Mouse (Mus musculus): Measurements from ENCODE around the gene Spred3.
A peak's percentile ranks its signal among the peaks of the same experiment; 100 is the strongest.
"Not testable (repeated sequence)": the region's sequence is repeated elsewhere in the genome, so short reads cannot be mapped to it uniquely, and the experiment has no call there.

Spred3 gene

DNA sequence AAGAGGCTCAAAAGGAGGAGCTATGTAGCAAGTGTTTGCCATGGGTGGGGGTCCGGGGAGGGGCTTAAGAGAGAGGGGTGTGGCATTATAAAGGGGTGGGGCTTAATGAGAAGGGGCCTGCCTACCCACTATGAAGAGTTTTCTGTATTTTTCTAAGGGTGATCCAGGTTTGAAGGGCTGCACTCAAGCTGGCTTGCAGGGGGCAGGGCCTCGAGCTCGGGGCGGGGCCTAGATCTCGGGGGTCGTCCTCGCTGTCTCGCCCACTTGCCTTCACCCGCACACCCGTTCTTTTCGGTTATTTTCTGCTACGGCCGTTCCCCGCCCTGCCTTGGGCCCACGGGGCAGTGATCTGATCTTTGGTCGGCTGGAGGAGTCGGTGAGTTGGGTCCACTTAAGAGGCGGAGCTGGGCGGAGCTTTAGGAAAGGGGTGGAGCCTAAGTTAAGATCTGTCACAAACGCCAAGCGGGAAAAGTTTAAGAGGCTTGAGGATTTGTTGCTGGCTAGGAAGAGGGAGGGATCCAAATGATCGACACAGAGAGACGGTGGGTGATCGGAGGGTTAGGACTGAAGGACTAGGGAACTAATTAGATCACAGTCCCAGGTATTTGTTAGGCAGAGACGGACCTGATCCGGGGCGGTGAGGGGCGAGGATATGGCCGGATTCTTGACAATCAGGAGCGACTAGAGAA, at the start of gene Spred3, which contains the start of gene Ggn:
TSS of gene Spred3 (minus strand) at position 346 of the 689 bp plus-strand sequence.
TSS of gene Ggn (plus strand) at position 145 of the 689 bp plus-strand sequence.
- DNase-seq (ENCODE audit: low spot score): peak; percentile 76

DNA sequence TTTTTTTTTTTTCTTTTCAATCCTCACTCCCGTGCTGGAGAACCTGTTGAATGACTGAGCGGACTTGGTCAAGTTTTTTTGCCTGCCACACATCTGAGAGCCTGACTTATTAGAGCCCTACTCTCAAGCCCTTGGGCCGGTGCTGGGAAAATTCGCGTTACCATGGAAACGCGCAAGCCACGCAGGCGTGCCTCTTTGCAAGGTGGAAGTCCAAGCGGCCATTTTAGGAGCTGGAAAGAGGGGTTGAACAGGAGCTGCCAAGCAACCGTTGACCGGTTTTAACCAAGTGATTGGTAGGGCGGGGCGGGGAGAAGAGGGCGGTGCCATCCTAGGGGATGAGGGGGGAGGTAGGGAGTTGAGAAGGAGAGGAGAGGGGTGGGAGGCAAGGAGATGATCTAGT, 44.6 kb upstream of the Spred3 start:
- no peak for DNase-seq (ENCODE audit: low spot score)

DNA sequence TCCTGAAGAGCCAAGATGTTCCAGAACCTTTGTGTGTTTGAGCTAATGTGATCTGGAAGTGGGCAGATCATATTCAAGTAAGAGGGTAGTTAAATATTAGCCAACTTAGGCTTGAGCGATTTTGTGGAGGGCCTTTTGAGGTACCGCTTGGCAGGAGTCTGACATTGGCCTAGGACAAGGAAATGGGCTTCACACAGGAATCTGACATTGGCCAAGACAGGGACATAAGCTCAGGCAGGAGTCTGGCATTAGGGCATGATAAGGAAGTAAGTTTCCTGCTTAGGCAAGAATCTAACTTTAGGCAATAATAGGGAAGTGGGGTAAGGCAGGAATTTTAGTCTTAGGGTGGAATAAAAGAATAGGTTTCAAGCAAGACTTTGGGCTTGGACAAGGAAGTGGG, 44.0 kb upstream of the Spred3 start:
- no peak for DNase-seq (ENCODE audit: low spot score)

DNA sequence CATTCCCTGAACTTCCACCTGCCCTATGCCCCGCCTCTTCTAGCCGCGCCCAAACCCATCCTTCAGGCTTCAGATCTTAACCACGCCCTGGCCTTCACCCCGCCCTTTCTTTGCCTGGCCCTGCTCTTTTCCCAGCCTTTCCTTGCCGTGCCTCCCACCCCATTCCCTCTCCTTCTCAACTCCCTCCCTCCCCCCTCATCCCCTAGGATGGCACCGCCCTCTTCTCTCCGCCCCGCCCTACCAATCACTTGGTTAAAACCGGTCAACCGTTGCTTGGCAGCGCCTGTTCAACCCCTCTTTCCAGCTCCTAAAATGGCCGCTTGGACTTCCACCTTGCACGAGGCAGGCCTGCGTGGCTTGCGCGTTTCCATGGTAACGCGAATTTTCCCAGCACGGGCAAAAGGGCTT, 43.5 kb upstream of the Spred3 start, which contains the start of gene Catsperg1:
TSS of gene Catsperg1 (minus strand) at position 361 of the 408 bp plus-strand sequence.
- no peak for DNase-seq (ENCODE audit: low spot score)

DNA sequence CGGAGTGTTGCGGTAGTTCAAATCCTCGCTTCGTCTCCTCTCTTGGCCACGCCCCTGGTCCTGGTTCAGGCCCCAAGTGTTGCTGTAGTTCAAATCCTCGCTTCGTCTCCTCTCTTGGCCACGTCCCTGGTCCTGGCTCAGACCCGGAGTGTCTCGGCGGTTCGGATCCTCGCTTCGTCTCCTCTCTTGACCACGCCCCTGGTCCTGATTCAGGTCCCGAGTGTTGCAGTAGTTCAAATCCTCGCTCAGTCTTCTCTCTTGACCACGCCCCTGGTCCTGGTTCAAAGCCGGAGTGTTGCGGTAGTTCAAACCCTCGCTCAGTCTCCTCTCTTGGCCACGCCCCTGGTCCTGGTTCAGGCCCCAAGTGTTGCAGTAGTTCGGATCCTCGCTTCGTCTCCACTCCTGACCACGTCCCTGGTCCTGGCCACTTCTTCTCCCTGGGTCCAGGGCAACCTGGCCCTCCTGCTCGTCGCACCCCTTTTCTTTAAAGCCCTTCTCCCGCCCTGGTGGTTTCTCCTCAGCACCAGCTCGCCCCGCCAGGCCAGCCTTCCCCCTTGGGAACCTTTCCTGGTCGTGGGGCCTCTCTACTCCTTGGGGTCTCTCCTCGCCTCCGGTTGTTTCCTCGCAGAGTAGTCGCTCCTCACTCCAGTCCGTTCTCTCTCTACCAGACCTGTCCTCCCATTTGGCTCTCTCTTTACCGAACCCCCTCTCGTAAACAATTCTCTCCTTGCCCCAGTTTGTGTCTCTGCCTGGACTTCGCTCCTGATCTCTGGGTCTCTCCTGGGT, 42.8 kb upstream of the Spred3 start:
- not testable (repeated sequence) for DNase-seq (ENCODE audit: low spot score)

DNA sequence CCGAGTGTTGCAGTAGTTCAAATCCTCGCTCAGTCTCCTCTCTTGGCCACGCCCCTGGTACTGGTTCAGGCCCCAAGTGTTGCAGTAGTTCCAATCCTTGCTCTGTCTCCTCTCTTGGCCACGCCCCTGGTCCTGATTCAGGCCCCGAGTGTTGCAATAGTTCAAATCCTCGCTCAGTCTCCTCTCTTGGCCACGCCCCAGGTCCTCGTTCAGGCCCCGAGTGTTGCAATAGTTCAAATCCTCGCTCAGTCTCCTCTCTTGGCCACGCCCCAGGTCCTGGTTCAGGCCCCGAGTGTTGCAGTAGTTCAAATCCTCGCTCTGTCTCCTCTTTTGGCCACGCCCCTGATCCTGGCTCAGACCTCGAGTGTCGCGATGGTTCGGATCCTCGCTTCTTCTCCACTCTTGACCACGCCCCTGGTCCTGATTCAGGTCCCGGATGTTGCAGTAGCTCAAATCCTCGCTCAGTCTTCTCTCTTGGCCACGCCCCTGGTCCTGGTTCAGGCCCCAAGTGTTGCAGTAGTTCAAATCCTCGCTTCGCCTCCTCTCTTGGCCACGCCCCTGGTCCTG, 42.1 kb upstream of the Spred3 start:
- no peak for DNase-seq (ENCODE audit: low spot score)

DNA sequence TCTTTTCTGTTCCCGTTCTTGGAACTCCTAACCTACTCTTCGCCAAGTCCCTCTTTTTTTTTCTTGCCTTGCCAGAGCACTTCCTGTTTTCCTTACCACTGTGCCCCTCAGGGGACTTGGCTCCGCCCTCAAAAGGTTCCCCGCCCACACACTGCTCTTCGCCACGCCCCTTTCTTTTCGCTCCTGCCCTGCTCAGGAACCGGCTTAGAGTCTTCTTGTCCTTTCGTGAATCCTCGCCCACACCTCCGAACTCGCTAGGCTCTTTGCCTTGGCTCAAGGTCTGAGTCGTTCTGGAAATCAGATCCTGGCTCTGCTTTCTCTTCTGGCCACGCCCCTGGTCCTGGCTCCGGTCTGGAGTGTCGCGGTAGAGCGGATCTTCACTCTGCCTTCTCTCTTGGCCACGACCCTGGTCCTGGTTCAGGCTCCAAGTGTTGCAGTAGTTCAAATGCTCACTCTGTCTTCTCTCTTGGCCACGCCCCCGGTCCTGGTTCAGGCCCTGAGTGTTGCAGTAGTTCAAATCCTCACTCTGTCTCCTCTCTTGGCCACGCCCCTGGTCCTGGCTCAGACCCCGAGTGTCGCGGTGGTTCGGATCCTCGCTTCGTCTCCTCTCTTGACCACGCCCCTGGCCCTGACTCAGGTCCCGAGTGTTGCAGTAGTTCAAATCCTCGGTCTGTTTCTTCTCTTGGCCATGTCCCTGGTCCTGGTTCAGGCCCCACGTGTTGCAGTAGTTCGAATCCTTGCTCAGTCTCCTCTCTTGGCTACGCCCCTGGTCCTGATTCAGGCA, 41.4 kb upstream of the Spred3 start:
- peak; percentile 75 for DNase-seq (ENCODE audit: low spot score)

DNA sequence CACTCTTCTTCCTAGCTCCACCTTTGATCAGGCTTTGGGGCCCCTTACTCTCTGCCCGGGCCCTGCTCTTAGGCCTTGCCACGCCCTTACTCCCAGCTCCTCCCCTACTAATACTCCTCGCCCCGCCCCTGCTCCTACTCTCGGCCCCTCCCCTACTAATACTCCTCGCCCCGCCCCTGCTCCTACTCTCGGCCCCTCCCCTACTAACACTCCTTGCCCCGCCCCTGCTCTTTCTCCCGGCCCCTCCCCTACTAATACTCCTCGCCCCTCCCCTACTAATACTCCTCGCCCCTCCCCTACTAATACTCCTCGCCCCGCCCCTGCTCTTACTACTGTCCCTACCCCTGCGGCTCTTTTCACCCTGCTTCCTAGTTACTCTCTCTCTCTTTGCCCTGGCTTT, 40.8 kb upstream of the Spred3 start:
- peak; percentile 39 for DNase-seq (ENCODE audit: low spot score)

DNA sequence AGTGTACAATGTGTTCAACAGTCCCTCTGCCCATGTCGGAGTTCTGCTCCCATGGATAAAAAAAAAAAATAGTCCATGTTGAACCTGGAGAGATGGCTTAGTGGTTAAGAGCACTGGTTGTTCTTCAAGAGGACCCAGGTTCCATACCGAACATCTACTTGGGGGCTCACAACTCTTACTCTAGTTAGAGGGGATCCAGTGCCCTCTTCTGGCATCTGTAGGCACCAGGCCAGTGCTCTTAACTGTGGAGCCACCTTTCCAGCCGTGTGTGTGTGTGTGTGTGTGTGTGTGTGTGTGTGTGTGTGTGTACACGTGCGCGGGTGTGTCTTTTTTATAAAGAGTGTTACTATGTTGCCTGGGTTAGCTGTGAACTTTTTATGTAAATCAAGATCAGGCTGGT, 32.4 kb upstream of the Spred3 start:
- DNase-seq (ENCODE audit: low spot score): no peak

DNA sequence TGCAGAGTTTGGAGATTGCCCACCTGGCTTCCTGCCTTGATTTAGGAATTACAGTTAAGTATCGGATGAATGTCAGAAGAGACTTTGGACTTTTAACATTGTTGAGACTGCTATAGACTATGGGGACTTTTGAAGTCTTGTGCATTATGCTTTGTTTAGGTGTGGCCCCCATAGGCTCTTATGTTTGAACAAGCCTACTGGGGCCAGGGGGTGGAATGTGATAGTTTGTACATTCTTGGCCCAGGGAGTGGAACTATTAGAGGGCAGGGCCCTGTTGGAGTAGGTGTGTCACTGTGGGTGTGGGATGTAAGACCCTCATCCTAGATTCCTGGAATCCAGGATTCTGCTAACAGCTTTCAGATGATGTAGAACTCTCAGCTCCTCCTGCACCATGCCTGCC, 24.0 kb upstream of the Spred3 start:
- DNase-seq (ENCODE audit: low spot score): not testable (repeated sequence)

DNA sequence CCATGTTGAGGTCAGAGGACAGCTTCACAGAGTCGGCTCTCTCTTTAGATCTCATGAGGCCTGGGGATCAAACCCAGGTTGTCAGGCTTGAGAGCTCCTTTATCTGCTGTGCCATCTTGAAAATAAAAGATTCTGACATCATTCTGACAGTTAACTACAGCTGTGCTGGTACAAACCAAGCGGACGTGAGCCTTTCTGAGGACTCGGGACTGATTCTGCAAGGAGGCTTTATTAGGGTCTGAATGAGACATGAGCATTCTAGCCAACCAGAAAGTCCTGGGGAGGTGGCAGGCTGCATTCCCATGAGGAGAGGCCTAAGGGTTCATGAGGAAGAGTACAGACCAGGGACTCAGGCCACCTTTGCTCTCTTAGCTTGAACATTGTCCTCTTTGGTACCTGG, 11.1 kb upstream of the Spred3 start:
- DNase-seq (ENCODE audit: low spot score): not testable (repeated sequence)

DNA sequence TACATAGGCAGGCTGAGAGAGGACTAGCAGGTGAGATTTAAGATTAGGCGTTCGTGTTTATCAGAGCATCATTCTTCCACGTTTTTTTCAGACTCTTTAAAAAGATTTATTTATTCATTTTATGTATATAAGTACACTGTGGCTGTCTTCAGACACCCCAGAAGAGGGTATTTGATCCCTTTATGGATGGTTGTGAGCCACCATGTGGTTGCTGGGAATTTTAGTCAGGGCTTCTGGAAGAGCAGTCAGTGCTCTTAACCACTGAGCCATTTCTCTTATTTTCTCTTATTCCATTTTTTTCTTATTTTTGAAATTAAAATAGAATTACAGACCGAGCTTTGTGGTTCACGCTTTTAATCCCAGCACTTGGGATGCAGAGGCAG, 10.6 kb upstream of the Spred3 start:
- DNase-seq (ENCODE audit: low spot score): no peak

DNA sequence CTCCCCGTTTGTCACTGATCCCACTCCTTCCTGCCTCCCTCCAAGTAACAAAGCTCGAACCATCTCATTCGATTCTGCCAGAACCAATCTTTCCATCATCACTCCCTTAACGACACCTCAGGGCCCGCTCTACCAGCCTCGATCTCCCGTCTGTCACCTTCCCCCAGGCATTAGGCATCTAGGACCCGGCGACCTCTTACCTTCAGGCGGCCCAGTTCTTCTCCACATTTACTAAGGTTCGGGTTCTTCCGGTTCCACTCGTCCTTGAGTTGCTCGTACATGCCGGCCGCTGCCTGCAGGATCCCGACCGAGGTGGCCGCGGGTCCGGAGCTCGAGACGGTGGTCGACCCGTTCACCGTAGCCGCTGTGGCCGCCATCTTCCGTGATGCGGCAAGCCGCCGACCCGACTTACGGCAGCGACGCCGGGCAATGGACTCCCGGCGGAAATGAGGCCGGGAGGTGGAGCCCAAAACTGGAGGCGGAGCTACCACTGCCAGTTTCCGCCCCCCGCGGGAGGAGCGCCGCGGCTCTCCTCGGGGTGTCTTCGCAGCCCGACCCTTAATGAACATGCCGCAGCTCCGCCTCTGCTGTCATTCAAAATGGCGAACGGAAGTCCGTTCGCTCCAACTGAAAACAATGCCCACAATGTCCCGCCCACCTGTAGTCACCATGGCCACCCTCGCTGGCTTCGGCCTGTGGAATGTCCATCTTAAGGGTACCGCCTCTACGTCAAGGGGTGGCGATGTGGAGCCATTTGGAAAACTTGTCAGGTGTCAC, 10.1 kb upstream of the Spred3 start, which contains the start of gene Psmd8:
TSS of gene Psmd8 (minus strand) at position 625 of the 777 bp plus-strand sequence.
- peak; percentile 93 for DNase-seq (ENCODE audit: low spot score)

DNA sequence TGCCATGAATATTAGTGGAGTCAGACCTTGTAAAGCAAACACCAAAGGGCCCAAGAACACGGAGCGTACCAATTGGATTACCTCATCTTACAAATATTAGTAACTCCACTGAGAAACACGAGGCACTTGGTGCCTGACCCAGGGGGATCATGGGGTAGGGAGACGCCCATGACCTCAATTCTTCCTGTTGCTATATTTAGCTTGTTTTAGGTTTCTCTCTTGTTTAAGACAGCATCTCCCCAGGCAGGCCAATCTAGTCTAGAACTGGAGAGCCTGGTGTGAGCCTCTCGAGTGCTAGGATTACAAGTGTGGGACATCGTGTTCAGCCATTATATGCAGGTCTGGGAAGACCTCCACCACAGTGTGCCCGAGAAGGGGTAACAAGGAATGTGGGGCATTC, 9.1 kb upstream of the Spred3 start:
- DNase-seq (ENCODE audit: low spot score): no peak

DNA sequence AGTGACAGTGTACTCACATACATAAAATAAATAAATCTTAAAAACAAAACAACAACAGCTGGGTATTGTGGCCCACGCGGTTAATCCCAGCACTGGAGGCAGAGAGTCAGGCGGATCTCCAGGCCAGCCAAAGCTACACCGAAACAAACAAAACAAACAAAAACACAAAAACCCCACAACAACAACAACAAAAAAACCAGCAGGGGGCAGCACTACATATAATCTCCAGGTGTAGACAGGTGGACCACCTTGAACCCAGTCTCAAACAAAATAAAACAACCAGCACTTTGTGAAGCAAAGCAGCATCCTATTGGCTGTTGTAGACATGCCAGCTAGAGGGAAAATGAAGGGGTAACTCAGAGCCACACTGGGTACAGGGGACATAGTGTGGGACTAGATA, 7.9 kb upstream of the Spred3 start:
- DNase-seq (ENCODE audit: low spot score): no peak

DNA sequence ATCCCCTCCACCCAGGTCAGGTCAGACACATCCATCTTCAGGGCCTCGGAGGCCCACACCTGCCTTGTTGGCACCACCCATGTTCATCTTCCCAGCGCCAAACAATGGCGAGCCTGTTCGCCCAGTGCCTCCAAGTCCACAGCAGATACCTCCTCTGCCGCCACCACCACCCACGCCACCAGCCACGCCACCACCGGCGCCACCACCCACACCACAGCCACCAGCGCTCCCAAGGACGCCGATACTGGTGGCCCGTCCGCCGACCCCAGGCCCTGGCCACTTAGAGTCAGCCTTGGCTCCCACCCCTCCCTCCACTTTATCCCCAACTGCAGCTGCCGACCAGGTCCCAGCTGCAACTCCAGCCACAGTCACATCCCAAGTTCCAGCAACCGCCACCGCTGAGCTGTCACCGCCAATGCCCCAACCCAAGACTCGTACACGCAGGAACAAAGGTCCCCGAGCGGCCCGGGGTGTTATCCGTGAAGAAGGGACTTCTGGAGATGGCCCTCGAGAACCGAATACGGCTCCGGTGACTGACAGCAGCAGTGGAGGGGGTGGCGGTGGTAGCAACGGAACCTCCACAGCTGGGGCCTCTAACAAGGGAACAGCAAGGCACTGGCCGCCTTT, 2.3 kb upstream of the Spred3 start:
- no peak for DNase-seq (ENCODE audit: low spot score)

DNA sequence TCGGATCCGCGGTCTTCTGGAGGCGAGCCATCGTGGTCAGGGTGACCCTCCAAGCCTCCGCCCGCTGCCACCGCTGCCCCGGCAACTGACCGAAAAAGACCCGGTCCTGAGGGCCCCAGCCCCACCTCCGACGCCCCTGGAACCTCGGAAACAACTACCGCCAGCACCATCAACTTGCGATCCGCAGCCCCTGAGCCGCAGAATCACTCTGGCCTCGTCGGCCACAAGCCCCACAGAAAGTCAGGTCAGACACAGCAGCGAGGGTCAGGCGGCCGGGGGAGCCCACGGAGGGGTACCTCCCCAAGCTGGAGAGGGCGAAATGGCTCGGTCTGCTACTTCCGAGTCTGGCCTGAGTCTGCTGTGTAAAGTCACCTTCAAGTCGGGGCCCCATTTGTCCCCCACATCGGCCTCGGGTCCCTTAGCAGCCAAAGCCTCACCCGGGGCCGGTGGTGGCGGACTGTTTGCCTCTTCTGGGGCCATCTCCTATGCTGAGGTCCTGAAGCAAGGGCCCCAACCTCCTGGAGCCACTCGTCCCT, 1.4 kb upstream of the Spred3 start:
- DNase-seq (ENCODE audit: low spot score): no peak

DNA sequence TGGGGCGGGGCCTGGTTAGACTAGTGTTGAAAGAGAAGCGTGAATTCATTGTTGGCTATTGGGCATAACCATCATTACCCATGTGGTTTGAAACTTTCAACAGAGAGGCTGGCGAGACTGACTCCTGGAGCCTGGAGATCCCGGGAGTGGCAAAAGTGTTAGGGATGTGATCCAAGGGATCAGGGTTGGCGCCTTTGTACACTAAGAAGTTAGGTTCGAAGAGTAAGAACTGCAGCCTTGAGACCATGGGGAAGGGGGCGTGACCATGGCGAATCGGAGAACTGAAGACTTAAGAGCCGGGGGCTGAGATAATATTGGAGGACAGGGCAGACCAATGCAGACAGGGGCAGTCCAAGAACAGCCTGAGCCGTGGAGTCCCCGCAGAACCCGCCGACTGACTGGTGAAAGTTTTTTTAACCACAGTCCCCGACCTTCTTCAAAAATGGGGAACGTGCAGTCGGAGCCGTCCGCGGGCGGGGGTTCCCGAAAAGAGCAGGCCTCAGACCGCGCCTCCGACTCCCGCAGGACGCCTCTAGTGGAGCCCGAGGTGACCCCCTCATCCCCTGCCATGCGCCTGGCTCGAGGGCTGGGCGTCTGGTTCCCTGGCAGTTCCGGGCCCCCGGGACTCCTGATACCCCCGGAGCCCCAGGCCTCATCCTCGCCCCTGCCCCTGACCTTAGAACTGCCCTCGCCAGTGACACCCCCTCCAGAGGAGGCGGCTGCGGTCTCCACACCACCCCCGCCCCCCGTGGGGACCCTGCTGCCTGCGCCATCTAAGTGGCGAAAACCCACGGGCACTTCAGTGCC, 747 bp upstream of the Spred3 start:
- DNase-seq (ENCODE audit: low spot score): no peak

DNA sequence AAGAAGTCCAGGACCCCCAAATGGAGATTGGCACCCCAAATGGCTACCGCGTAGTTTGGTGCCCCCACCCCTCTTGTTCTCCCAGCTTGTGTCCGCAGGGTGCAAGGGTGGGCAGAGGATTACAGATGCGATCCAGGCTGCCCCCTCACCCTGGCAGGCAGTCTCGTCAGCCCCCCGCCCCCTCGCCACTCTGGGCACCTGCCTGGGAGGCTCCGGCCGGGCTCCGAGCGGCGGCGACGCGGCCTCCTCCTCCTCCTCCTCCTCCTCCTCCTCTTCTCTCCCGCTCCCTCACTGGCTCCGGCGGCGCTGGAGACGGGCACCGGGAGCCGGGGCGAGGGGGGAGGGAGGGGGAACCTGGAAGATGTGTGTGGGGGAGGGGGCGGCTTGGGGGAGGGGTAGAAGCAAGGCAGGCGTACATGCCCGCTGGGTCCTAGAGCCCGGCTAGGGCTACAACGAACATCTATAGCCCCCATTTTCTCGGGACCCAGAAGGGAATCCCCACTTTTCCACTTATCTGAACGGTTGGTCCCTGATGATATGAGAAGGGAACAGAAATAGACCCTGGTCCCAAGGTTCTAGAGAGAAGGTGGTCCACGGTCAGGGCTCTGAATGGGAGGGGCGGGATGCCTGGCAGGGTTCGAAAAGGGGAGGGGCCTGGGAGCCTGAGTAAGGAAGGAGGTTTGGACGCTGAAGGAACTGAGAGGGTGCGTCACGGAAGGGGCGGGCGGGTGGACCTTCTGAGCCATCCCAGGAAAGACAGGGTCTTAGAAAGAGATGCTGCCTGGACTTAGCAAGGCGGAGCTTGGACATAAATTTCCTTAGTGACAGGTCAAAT, 763 bp downstream of the Spred3 start:
- DNase-seq (ENCODE audit: low spot score): peak; percentile 60

Measured in urinary bladder, postnatal 25 days (tissue).